Mouse (Mus musculus): ENCODE results near the gene Pkdrej. TPM values are rescaled to one million over a fixed set of nuclear protein-coding genes. Genes with fewer than 3 reads are reported as not detected.

The Pkdrej gene
- total RNA-seq, 2 experiments from 2014 or later: 0.15 to 0.67 TPM

- DNase-seq: peak; percentile 92
- Histone ChIP-seq H3K27ac (peak within 1 kb of the TSS; percentile 91), H3K4me3 (peak within 1 kb of the TSS; percentile 81)
- intact Hi-C loops (cut with DNase I): no loop called here
- TF ChIP-seq CTCF (IDR thresholded peaks at IDR 0.05): no peak
Measured at GRCm38 (mm10) chr15:85831954-85832590, 10.5 kb upstream of the Pkdrej start, which contains the start of gene Ttc38. Gene Ttc38 (plus strand): TSS chr15:85832306.

GRCm38 (mm10) chr15:85829470-85829869 lies 7.9 kb upstream of the Pkdrej start:
- intact Hi-C loops (cut with DNase I): no loop called here
- no peak overlapping the region for H3K4me3 ChIP-seq
- no peak for DNase-seq
- no peak overlapping the region for H3K27ac ChIP-seq
- no peak for TF ChIP-seq CTCF (IDR thresholded peaks at IDR 0.05)

- no peak overlapping the region for H3K27ac ChIP-seq
- TF ChIP-seq CTCF (IDR thresholded peaks at IDR 0.05): no peak
- DNase-seq: no peak
- intact Hi-C loops (cut with DNase I): no loop called here
- no peak overlapping the region for H3K4me3 ChIP-seq
Measured at GRCm38 (mm10) chr15:85828071-85828470, 6.5 kb upstream of the Pkdrej start.

GRCm38 (mm10) chr15:85826676-85827075 lies 5.1 kb upstream of the Pkdrej start:
- no peak for DNase-seq
- TF ChIP-seq CTCF (IDR thresholded peaks at IDR 0.05): no peak
- Histone ChIP-seq H3K27ac (no peak overlapping the region), H3K4me3 (no peak overlapping the region)
- intact Hi-C loops (cut with DNase I): no loop called here

GRCm38 (mm10) chr15:85822011-85822359 lies 451 bp upstream of the Pkdrej start:
- Histone ChIP-seq H3K27ac (peak overlapping the region; percentile 66), H3K4me3 (peak overlapping the region; percentile 76)
- DNase-seq: no peak
- intact Hi-C loops (cut with DNase I): no loop called here
- no peak for TF ChIP-seq CTCF (IDR thresholded peaks at IDR 0.05)

- Histone ChIP-seq H3K4me3 (no peak overlapping the region), H3K27ac (no peak overlapping the region)
- TF ChIP-seq CTCF (IDR thresholded peaks at IDR 0.05): no peak
- DNase-seq: no peak
- intact Hi-C loops (cut with DNase I): loop anchor here (5.0 kb wide), 2 partner anchors 44 to 64 kb away; partner anchors contain the start of genes Gtse1 and Trmu
Measured at GRCm38 (mm10) chr15:85813428-85813827, 8.1 kb downstream of the Pkdrej start.

- TF ChIP-seq CTCF (IDR thresholded peaks at IDR 0.05): no peak
- peak within 1 kb of the TSS; percentile 97 for H3K27ac ChIP-seq
- intact Hi-C loops (cut with DNase I): loop anchor here (1.0 to 5.0 kb wide), 3 partner anchors 46 to 76 kb away; partner anchors contain the start of genes Gtse1 and Trmu
- DNase-seq: peak; percentile 99
- peak within 1 kb of the TSS; percentile 81 for H3K4me3 ChIP-seq
Measured at GRCm38 (mm10) chr15:85811535-85812277, 9.8 kb downstream of the Pkdrej start, which contains the start of gene Cdpf1. Gene Cdpf1 (minus strand): TSS chr15:85811697.

GRCm38 (mm10) chr15:85810806-85811521 lies 10.6 kb downstream of the Pkdrej start:
- peak; percentile 93 for DNase-seq
- intact Hi-C loops (cut with DNase I): loop anchor here (1.0 to 5.0 kb wide), 3 partner anchors 46 to 76 kb away; partner anchors contain the start of genes Gtse1 and Trmu
- H3K4me3 ChIP-seq: peak overlapping the region; percentile 81

GRCm38 (mm10) chr15:85810462-85810805 lies 11.1 kb downstream of the Pkdrej start:
- intact Hi-C loops (cut with DNase I): loop anchor here (5.0 kb wide), 2 partner anchors 47 to 67 kb away; partner anchors contain the start of genes Gtse1 and Trmu
- TF ChIP-seq CTCF (IDR thresholded peaks at IDR 0.05): no peak
- peak overlapping the region; percentile 81 for H3K4me3 ChIP-seq
- no peak for DNase-seq
- H3K27ac ChIP-seq: peak overlapping the region; percentile 97

More at GRCm38 (mm10) chr15:85810806-85811521, 10.6 kb downstream of the Pkdrej start:
- TF ChIP-seq CTCF (IDR thresholded peaks at IDR 0.05): peak; percentile 49
- peak overlapping the region; percentile 97 for H3K27ac ChIP-seq

- DNase-seq: no peak
- Histone ChIP-seq H3K27ac (no peak overlapping the region; the same call in 1 of the 2 replicates), H3K4me3 (no peak overlapping the region)
- intact Hi-C loops (cut with DNase I): no loop called here
- TF ChIP-seq CTCF (IDR thresholded peaks at IDR 0.05): no peak
Measured at GRCm38 (mm10) chr15:85809091-85809490, 12.4 kb downstream of the Pkdrej start.

GRCm38 (mm10) chr15:85808434-85808833 lies 13.1 kb downstream of the Pkdrej start:
- Histone ChIP-seq H3K27ac (peak overlapping the region; percentile 61), H3K4me3 (no peak overlapping the region)
- DNase-seq: no peak
- intact Hi-C loops (cut with DNase I): no loop called here
- no peak for TF ChIP-seq CTCF (IDR thresholded peaks at IDR 0.05)

- no peak for DNase-seq
- TF ChIP-seq CTCF (IDR thresholded peaks at IDR 0.05): no peak
- peak overlapping the region; percentile 61 for H3K27ac ChIP-seq
- intact Hi-C loops (cut with DNase I): no loop called here
- H3K4me3 ChIP-seq: no peak overlapping the region
Measured at GRCm38 (mm10) chr15:85808031-85808430, 13.5 kb downstream of the Pkdrej start.

Data from gastrocnemius, adult 2 months (tissue).